Mouse (Mus musculus): ENCODE results near the gene Gm4177. TPM values are rescaled to one million over a fixed set of nuclear protein-coding genes. Genes with fewer than 3 reads are reported as not detected.
"Not testable (repeated sequence)": the region's sequence is repeated elsewhere in the genome, so short reads cannot be mapped to it uniquely, and the experiment has no call there.

Gene Gm4177
- polyA plus RNA-seq (2012; ENCODE audit: insufficient read depth, insufficient read length, low replicate concordance, missing spikeins), result not detected in 2 replicates

GRCm38 (mm10) chr7:21796628-21797027, at the start of gene Gm4177:
Gene Gm4177, minus strand, starts transcription at chr7:21796728.
- H3K4me3 ChIP-seq (ENCODE audit: insufficient read depth, low read depth, low read length); H3K27ac ChIP-seq (ENCODE audit: insufficient read depth, low read depth, low read length); H3K4me1 ChIP-seq (ENCODE audit: control insufficient read depth, insufficient read depth, low read length): not testable (repeated sequence)
- no CpG with 5 or more reads among the region's 3 CpGs for WGBS

GRCm38 (mm10) chr7:21844167-21844566, 47.6 kb upstream of the Gm4177 start, which contains the start of gene Gm5725:
Gene Gm5725, minus strand, starts transcription at chr7:21844267.
- not testable (repeated sequence) for H3K4me3 ChIP-seq (ENCODE audit: insufficient read depth, low read depth, low read length); H3K27ac ChIP-seq (ENCODE audit: insufficient read depth, low read depth, low read length); H3K4me1 ChIP-seq (ENCODE audit: control insufficient read depth, insufficient read depth, low read length)
- no CpG with 5 or more reads among the region's 1 CpGs for WGBS

- WGBS, result no CpG with 5 or more reads among the region's 1 CpGs
- not testable (repeated sequence) for H3K27ac ChIP-seq (ENCODE audit: insufficient read depth, low read depth, low read length); H3K4me3 ChIP-seq (ENCODE audit: insufficient read depth, low read depth, low read length); H3K4me1 ChIP-seq (ENCODE audit: control insufficient read depth, insufficient read depth, low read length)
Measured at GRCm38 (mm10) chr7:21832051-21832450, 35.5 kb upstream of the Gm4177 start, which contains the start of gene Vmn1r135. Gene Vmn1r135, plus strand, starts transcription at chr7:21832351.

GRCm38 (mm10) chr7:21761375-21761774, 35.2 kb downstream of the Gm4177 start, which contains the start of gene Gm4175:
Gene Gm4175, minus strand, starts transcription at chr7:21761475.
- WGBS, result no CpG with 5 or more reads among the region's 5 CpGs
- H3K4me3 ChIP-seq (ENCODE audit: insufficient read depth, low read depth, low read length); H3K4me1 ChIP-seq (ENCODE audit: control insufficient read depth, insufficient read depth, low read length); H3K27ac ChIP-seq (ENCODE audit: insufficient read depth, low read depth, low read length): not testable (repeated sequence)

Other genes starting within 250 kb of the Gm4177 start
- gene Vmn1r132, start 182.6 kb downstream of the Gm4177 start, polyA plus RNA-seq (2012; ENCODE audit: insufficient read depth, insufficient read length, low replicate concordance, missing spikeins), result not detected in 2 replicates
- gene Gm4175, start 35.3 kb downstream of the Gm4177 start, polyA plus RNA-seq (2012; ENCODE audit: insufficient read depth, insufficient read length, low replicate concordance, missing spikeins), result not detected in 2 replicates
- gene Vmn1r135, start 35.6 kb upstream of the Gm4177 start, polyA plus RNA-seq (2012; ENCODE audit: insufficient read depth, insufficient read length, low replicate concordance, missing spikeins), result not detected in 2 replicates
- not detected in 2 replicates for gene Gm5725, start 47.5 kb upstream of the Gm4177 start, polyA plus RNA-seq (2012; ENCODE audit: insufficient read depth, insufficient read length, low replicate concordance, missing spikeins)
- gene Gm5891, start 124.6 kb upstream of the Gm4177 start, polyA plus RNA-seq (2012; ENCODE audit: insufficient read depth, insufficient read length, low replicate concordance, missing spikeins), result not detected in 2 replicates
- not detected in 2 replicates for gene Vmn1r137, start 197.9 kb upstream of the Gm4177 start, polyA plus RNA-seq (2012; ENCODE audit: insufficient read depth, insufficient read length, low replicate concordance, missing spikeins)
- gene Vmn1r138, start 232.2 kb upstream of the Gm4177 start, polyA plus RNA-seq (2012; ENCODE audit: insufficient read depth, insufficient read length, low replicate concordance, missing spikeins), result not detected in 2 replicates